Mouse (Mus musculus) forebrain, postnatal 0 days (tissue): ENCODE measurements around the gene Fzd9. TPM values are rescaled to one million over a fixed set of nuclear protein-coding genes. Genes with fewer than 3 reads are reported as not detected.
A peak's percentile ranks its signal among the peaks of the same experiment; 100 is the strongest.
"Not testable (repeated sequence)": the region's sequence is repeated elsewhere in the genome, so short reads cannot be mapped to it uniquely, and the experiment has no call there.

ENCODE experiments used
- ATAC-seq: fragments of 200-750 bp; cut with Nextera tagmentation; 2 replicates; pipeline ENCODE4 v1.8.0; 2017; ENCODE audit warnings: mild to moderate bottlenecking, moderate library complexity
- DNase-seq: peaks from one replicate; pipeline ENCODE4 v3.0.0-alpha.2; 2015
- H3K27ac ChIP-seq: fragments of 300-500 bp; sonication (generic); 2 replicates; pipeline ENCODE4 v1.5.1; 2014; ENCODE audit warnings: low read depth, mild to moderate bottlenecking, antibody characterized with exemption, low read length, moderate library complexity, mixed read lengths
- H3K27me3 ChIP-seq: fragments of 300-500 bp; sonication (generic); 2 replicates; pipeline ENCODE4 v1.6.1; 2014; ENCODE audit warnings: mild to moderate bottlenecking, low read length, mixed read lengths; ENCODE audit not compliant: insufficient read depth
- H3K36me3 ChIP-seq: fragments of 300-500 bp; sonication (generic); 2 replicates; pipeline ENCODE4 v1.6.1; 2014; ENCODE audit warnings: mild to moderate bottlenecking, moderate library complexity; ENCODE audit not compliant: insufficient read depth
- H3K4me1 ChIP-seq: fragments of 300-500 bp; sonication (generic); 2 replicates; pipeline ENCODE4 v1.6.1; 2014; ENCODE audit warnings: antibody characterized with exemption; ENCODE audit not compliant: insufficient read depth
- H3K4me2 ChIP-seq: fragments of 300-500 bp; sonication (generic); 2 replicates; pipeline ENCODE4 v1.6.1; 2014; ENCODE audit warnings: low read depth, mild to moderate bottlenecking, moderate library complexity
- H3K4me3 ChIP-seq: fragments of 300-500 bp; sonication (generic); 2 replicates; pipeline ENCODE4 v1.5.1; 2014; ENCODE audit warnings: low read depth, low read length, mixed read lengths
- H3K9ac ChIP-seq: fragments of 300-500 bp; sonication (generic); 2 replicates; pipeline ENCODE4 v1.6.1; 2014; ENCODE audit warnings: mild to moderate bottlenecking
- H3K9me3 ChIP-seq: fragments of 300-500 bp; sonication (generic); 2 replicates; pipeline ENCODE4 v1.6.1; 2016; ENCODE audit warnings: low read length
- CTCF ChIP-seq: sonication (generic); IDR thresholded peaks from 2 replicates; pipeline ENCODE4 v1.5.1; 2016; ENCODE audit warnings: antibody characterized with exemption, control low read depth, low read depth
- WGBS: fragments of 180-500 bp; shearing (Covaris S2); extraction: QIAGEN DNeasy Blood & Tissue Kit; methylation state at CpG from one replicate; pipeline ENCODE4 v1.1.7; 2014; 5-methylcytosine and 5-hydroxymethylcytosine counted together
- polyA plus RNA-seq: library from polyadenylated mRNA; unstranded; fragments of >200 nt; fragmentation: Nextera tagmentation; extraction: Ambion mirVana; gene quantifications from 2 replicates; pipeline ENCODE4 v1.2.1, GENCODE M21; 2015
- total RNA-seq: library from RNA; depleted of rRNA; stranded (reverse); fragments of >200 nt; gene quantifications from 2 replicates; pipeline ENCODE4 v1.2.3, GENCODE M21; 2014

The Fzd9 gene
- total and polyA plus RNA-seq, 2 experiments from 2014 or later = 16.5 to 16.6 TPM

- WGBS = 70% methylated on average over 2 of the region's 2 CpGs
- peaks cover 72% of the 10 kb centered on the region for H3K36me3 ChIP-seq
- H3K9me3 ChIP-seq = no peaks in the 10 kb centered on the region
- DNase-seq = no peak
- ATAC-seq = no peak
- no peak overlapping the region for H3K4me3 ChIP-seq
- H3K27ac ChIP-seq = no peak overlapping the region
- no peak overlapping the region for H3K4me2 ChIP-seq
- TF ChIP-seq CTCF = peak; percentile 61
- H3K9ac ChIP-seq = no peak overlapping the region
- no peaks in the 10 kb centered on the region for H3K27me3 ChIP-seq
- no peaks in the 10 kb centered on the region for H3K4me1 ChIP-seq
These were observed 12.2 kb downstream of the Fzd9 start for GRCm38 (mm10) chr5:135238832-135239231.

DNA sequence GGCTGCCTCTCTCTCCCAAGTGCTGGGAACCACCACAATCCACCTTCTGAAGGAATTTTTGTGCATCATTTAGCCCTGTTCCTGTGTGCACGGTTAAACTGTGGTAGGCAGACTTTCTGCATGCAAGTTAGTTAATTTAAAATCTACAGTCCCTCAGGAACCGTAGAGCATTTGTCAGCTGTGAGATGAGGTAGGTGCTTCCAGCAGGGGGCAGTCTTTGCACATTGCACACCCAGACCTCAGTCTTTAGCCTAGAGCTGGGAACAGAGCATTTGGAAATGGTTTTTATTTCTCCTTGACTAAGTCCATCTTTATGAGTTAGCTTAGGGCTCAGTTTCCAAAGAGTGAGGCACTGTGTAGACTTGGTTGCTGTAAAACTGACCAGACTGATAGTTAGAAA is 14.5 kb downstream of the Fzd9 start:
- Histone ChIP-seq H3K9ac (no peak overlapping the region), H3K27ac (no peak overlapping the region), H3K4me3 (no peak overlapping the region), H3K27me3 (no peaks in the 10 kb centered on the region), H3K36me3 (peaks cover 72% of the 10 kb centered on the region), H3K4me2 (no peak overlapping the region), H3K4me1 (no peaks in the 10 kb centered on the region), H3K9me3 (no peaks in the 10 kb centered on the region)
- peak; percentile 75 for DNase-seq
- ATAC-seq = peak; percentile 47; the same call in 1 of the 2 replicates
- peak; percentile 83 for TF ChIP-seq CTCF
- 21% methylated on average over 2 of the region's 2 CpGs for WGBS

DNA sequence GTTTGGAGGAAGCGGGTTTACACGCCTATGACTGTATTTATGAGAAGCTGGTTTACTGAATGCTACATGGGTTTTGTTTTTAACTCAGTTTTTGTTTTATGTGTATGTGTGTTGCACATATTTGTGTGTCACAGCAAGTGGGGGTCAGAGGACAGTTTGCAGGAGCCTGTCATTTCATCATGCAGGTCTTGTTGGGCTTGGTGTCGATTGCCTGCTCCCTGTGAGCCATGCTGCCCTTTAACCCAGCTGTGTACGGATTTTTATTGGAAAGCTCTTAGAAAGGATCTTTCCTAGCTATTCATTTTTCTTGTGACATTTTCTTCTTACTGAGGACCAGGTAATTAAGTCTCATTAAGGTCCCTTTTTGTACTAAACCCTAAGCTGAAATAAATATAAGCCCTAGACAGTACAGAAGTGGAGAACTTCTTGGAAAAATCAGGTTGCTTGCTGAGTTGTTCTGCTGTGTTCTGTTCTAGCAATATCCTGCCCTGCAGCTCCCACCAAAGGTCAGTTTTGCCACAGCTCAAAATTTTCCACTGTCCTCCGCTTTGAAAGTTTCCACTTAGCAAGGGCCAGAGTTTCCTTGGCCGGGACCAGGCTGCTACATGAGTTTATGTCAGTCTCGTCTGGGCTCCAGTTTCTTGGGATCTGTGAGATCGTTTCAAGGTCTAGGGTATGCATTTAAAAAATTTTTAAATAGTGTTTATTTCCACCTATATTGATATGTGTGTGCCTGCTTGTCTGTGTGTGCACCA is 17.7 kb downstream of the Fzd9 start:
- 86% methylated on average over 8 of the region's 8 CpGs for WGBS
- DNase-seq (no peak), ATAC-seq (no peak)
- H3K36me3 ChIP-seq = peaks cover 66% of the 10 kb centered on the region
- H3K4me2 ChIP-seq = no peak overlapping the region
- H3K27ac ChIP-seq = no peak overlapping the region
- H3K9me3 ChIP-seq = no peaks in the 10 kb centered on the region
- TF ChIP-seq CTCF = no peak
- no peaks in the 10 kb centered on the region for H3K27me3 ChIP-seq
- H3K9ac ChIP-seq = no peak overlapping the region
- H3K4me1 ChIP-seq = no peaks in the 10 kb centered on the region
- no peak overlapping the region for H3K4me3 ChIP-seq

DNA sequence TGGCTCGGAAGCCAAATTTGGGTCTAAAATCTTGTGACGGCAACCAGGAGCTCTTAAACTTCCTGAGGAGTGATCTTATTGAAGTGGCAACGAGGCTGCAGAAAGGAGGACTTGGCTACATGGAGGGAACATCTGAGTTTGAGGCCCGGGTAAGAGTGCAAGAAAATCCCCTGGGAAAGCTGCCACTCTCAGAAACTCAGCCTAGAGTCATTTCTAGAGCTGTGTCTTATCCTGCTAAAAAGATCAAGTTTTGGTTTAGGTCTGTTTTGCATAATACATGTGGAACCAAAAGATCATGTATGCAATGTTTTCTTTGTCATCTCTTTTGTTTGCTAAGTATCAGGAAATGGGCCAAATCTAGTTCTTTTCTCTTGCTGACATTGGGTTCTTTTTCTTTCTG is 20.8 kb downstream of the Fzd9 start:
- Histone ChIP-seq H3K4me3 (no peak overlapping the region), H3K27ac (no peak overlapping the region), H3K4me2 (no peak overlapping the region), H3K9me3 (no peaks in the 10 kb centered on the region), H3K27me3 (no peaks in the 10 kb centered on the region), H3K9ac (no peak overlapping the region), H3K36me3 (peaks cover 73% of the 10 kb centered on the region), H3K4me1 (no peaks in the 10 kb centered on the region)
- TF ChIP-seq CTCF = no peak
- 82% methylated on average over 4 of the region's 4 CpGs for WGBS
- DNase-seq (no peak), ATAC-seq (no peak)

DNA sequence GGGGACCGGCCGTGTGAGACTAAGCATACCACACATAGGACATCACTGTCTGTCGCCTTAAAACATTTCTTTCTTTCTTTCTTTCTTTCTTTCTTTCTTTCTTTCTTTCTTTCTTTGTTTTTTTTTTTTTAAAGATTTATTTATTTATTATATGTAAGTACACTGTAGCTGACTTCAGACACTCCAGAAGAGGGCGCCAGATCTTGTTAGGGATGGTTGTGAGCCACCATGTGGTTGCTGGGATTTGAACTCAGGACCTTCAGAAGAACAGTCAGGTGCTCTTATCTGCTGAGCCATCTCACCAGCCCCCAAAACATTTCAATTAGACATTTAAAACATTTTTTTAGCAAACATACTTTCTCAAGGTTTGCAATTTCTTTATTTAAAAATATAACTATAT is 25.2 kb downstream of the Fzd9 start:
- not testable (repeated sequence) for H3K4me3 ChIP-seq, H3K9me3 ChIP-seq, H3K27ac ChIP-seq, H3K9ac ChIP-seq, H3K4me2 ChIP-seq, H3K27me3 ChIP-seq, ATAC-seq, H3K4me1 ChIP-seq, DNase-seq
- 95% methylated on average over 4 of the region's 4 CpGs for WGBS
- H3K36me3 ChIP-seq = peaks cover 67% of the 10 kb centered on the region

GRCm38 (mm10) chr5:135224169-135224568 is 26.9 kb downstream of the Fzd9 start:
- Histone ChIP-seq H3K9ac (no peak overlapping the region), H3K4me2 (no peak overlapping the region), H3K27me3 (no peaks in the 10 kb centered on the region), H3K27ac (no peak overlapping the region), H3K9me3 (no peaks in the 10 kb centered on the region), H3K4me1 (no peaks in the 10 kb centered on the region), H3K36me3 (peaks cover 67% of the 10 kb centered on the region), H3K4me3 (no peak overlapping the region)
- DNase-seq = no peak
- ATAC-seq = no peak
- 96% methylated on average over 3 of the region's 3 CpGs for WGBS
- TF ChIP-seq CTCF = no peak

DNA sequence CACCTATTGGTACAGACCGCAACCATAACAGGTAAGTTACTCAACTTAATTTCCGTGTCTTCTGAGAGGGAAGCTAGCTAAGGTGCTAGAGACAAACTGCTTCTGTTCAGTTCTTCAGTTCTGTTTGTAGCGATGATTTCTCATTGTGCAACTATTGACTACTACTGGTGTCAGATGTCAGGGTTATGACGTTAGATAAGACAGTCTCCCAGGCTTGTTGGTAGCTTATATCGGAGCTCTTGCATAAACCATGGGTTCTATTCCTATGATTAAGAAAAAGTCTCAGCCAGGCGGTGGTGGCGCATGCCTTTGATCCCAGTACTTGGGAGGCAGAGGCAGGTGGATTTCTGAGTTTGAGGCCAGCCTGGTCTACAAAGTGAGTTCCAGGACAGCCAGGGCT is 29.0 kb downstream of the Fzd9 start:
- no peaks in the 10 kb centered on the region for H3K27me3 ChIP-seq
- H3K9ac ChIP-seq = no peak overlapping the region
- no peak overlapping the region for H3K4me2 ChIP-seq
- DNase-seq = no peak
- no peak overlapping the region for H3K27ac ChIP-seq
- H3K9me3 ChIP-seq = no peaks in the 10 kb centered on the region
- H3K4me3 ChIP-seq = no peak overlapping the region
- 95% methylated on average over 7 of the region's 7 CpGs for WGBS
- no peaks in the 10 kb centered on the region for H3K4me1 ChIP-seq
- H3K36me3 ChIP-seq = peaks cover 72% of the 10 kb centered on the region
- ATAC-seq = no peak
- TF ChIP-seq CTCF = no peak
